Mouse (Mus musculus) ES-E14 (cell line): ENCODE measurements around the gene Map3k5. TPM values are rescaled to one million over a fixed set of nuclear protein-coding genes. Genes with fewer than 3 reads are reported as not detected.

Experiments used
- DNase-seq: peaks from one replicate; pipeline ENCODE4 v3.0.0-alpha.2; 2013; ENCODE audit warnings: low read depth, low spot score
- H3K27ac ChIP-seq: 2 replicates; pipeline ENCODE4 v1.5.1; 2012; ENCODE audit warnings: low read depth, mild to moderate bottlenecking, low read length, moderate library complexity, mixed read lengths; ENCODE audit not compliant: poor library complexity, insufficient read depth, severe bottlenecking
- H3K36me3 ChIP-seq: 2 replicates; pipeline ENCODE4 v1.6.1; 2012; ENCODE audit warnings: mild to moderate bottlenecking, low read length, moderate library complexity, mixed read lengths; ENCODE audit not compliant: control insufficient read depth, poor library complexity, insufficient read depth, severe bottlenecking
- H3K4me1 ChIP-seq, 2 experiments: fragments of 150-350 bp in 1 of 2; sonication (generic) in 1 of 2; 2 replicates each; pipeline ENCODE4 v1.6.1; 2012; ENCODE audit warnings: low read length in 2 of 2, mild to moderate bottlenecking in 1 of 2, mixed read lengths in 1 of 2; ENCODE audit not compliant: control insufficient read depth in 2 of 2, insufficient read depth in 2 of 2, poor library complexity in 1 of 2
- H3K4me3 ChIP-seq, 2 experiments: fragments of 150-350 bp in 1 of 2; sonication (generic) in 1 of 2; 2 replicates each; pipeline ENCODE4 v1.5.1; 2012; ENCODE audit warnings: low read length in 2 of 2, low read depth in 1 of 2, mild to moderate bottlenecking in 1 of 2, mixed read lengths in 1 of 2; ENCODE audit not compliant: insufficient read depth in 1 of 2, poor library complexity in 1 of 2, severe bottlenecking in 1 of 2
- H3K9ac ChIP-seq: 2 replicates; pipeline ENCODE4 v1.6.1; 2012; ENCODE audit warnings: low read depth, mild to moderate bottlenecking, low read length, mixed read lengths; ENCODE audit not compliant: poor library complexity, insufficient read depth, severe bottlenecking
- H3K9me3 ChIP-seq: fragments of 150-350 bp; sonication (generic); 2 replicates; pipeline ENCODE4 v1.6.1; 2012; ENCODE audit warnings: low read depth, mild to moderate bottlenecking, low read length; ENCODE audit not compliant: control insufficient read depth, insufficient read depth
- CHD2 ChIP-seq: IDR thresholded peaks from 2 replicates; pipeline ENCODE4 v1.6.1; 2014; ENCODE audit warnings: mild to moderate bottlenecking, low read depth, low read length, inconsistent platforms
- HCFC1 ChIP-seq: IDR thresholded peaks from 2 replicates; pipeline ENCODE4 v1.6.1; 2012; ENCODE audit warnings: low read length, inconsistent platforms, borderline replicate concordance; ENCODE audit not compliant: insufficient read depth
- MAFK ChIP-seq: IDR thresholded peaks from 2 replicates; pipeline ENCODE4 v1.6.1; 2014; ENCODE audit warnings: mild to moderate bottlenecking, low read depth, low read length, inconsistent platforms; ENCODE audit not compliant: insufficient read depth
- ZC3H11A ChIP-seq: IDR thresholded peaks from 2 replicates; pipeline ENCODE4 v1.6.1; 2012; ENCODE audit warnings: low read depth, mild to moderate bottlenecking, inconsistent platforms, low read length, borderline replicate concordance
- ZNF384 ChIP-seq: IDR thresholded peaks from 2 replicates; pipeline ENCODE4 v1.6.1; 2012; ENCODE audit warnings: low read depth, low read length, inconsistent platforms
- in situ Hi-C, 2 experiments: fragments of 600-800 bp; cut with MboI; formaldehyde crosslinking; loops; one replicate each; pipeline ENCODE4 v1.15.1; 2025; ENCODE audit warnings: low sequenced_read_pairs in 2 of 2, inconsistent platforms in 1 of 2; ENCODE audit not compliant: unreplicated experiment in 2 of 2
- total RNA-seq: library from RNA; depleted of rRNA; stranded (reverse); fragments of 300-350 nt; gene quantifications from 2 replicates; pipeline ENCODE4 v1.2.3, GENCODE M21; 2012

Gene Map3k5
- total RNA-seq, 1 experiment = 4.7 TPM

GRCm38 (mm10) chr10:20066069-20066665, 131.9 kb downstream of the Map3k5 start:
- H3K36me3 ChIP-seq = no peaks in the 10 kb centered on the region

GRCm38 (mm10) chr10:20069771-20070460, 135.6 kb downstream of the Map3k5 start:
- Histone ChIP-seq H3K4me1 (peaks cover 0 to 2% of the 10 kb centered on the region in 2 experiments; a peak in 1 of 4 replicates), H3K9me3 (no peaks in the 10 kb centered on the region), H3K4me3 (no peak overlapping the region), H3K36me3 (no peaks in the 10 kb centered on the region), H3K9ac (no peak overlapping the region), H3K27ac (no peak overlapping the region)
- TF ChIP-seq HCFC1 = no peak
- TF ChIP-seq ZC3H11A = no peak
- no peak for TF ChIP-seq ZNF384
- TF ChIP-seq CHD2 = no peak
- no peak for TF ChIP-seq MAFK
- no peak for DNase-seq
- in situ Hi-C loops = loop anchor here in 1 of 2 experiments (25.0 kb wide), 1 partner anchor 358 kb away; the partner anchor contains the start of gene Il20ra

More at GRCm38 (mm10) chr10:20066069-20066665, 131.9 kb downstream of the Map3k5 start:
- Histone ChIP-seq H3K4me1 (no peaks in the 10 kb centered on the region), H3K27ac (no peak overlapping the region), H3K9ac (no peak overlapping the region), H3K4me3 (no peak overlapping the region), H3K9me3 (no peaks in the 10 kb centered on the region)
- DNase-seq = no peak
- in situ Hi-C loops = loop anchor here in 1 of 2 experiments (25.0 kb wide), 1 partner anchor 354 kb away; the partner anchor contains the start of gene Il20ra
- TF ChIP-seq HCFC1 (no peak), ZC3H11A (no peak), CHD2 (no peak), MAFK (no peak), ZNF384 (no peak)

- Histone ChIP-seq H3K27ac (no peak overlapping the region), H3K9me3 (no peaks in the 10 kb centered on the region), H3K36me3 (no peaks in the 10 kb centered on the region), H3K4me1 (peaks cover 0 to 2% of the 10 kb centered on the region in 2 experiments; a peak in 1 of 4 replicates), H3K4me3 (no peak overlapping the region), H3K9ac (no peak overlapping the region)
- in situ Hi-C loops = loop anchor here in 1 of 2 experiments (25.0 kb wide), 1 partner anchor 358 kb away; the partner anchor contains the start of gene Il20ra
- TF ChIP-seq ZNF384 (no peak), CHD2 (no peak), HCFC1 (no peak)
- no peak for DNase-seq
Measured at GRCm38 (mm10) chr10:20070576-20071109, 136.4 kb downstream of the Map3k5 start.

DNA sequence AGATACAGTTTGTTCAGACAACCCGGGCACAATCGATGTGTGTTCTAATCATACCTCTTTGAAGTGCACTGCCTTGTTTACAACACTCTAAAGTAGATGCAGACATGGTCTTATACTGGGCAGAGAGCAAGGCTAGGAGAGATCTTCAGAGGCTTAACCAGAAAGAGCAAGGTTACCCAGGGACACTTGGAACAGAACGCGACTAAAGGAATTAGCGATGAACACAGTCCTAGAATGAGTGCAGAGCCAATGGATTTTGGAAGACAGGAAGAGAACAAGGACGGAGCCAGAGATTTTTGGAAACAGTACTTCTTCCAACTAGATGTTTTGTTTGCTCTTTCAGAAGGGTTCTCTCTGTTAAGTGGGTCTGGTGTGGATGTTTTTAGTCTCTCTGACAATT, 137.4 kb downstream of the Map3k5 start:
- Histone ChIP-seq H3K36me3 (no peaks in the 10 kb centered on the region), H3K4me3 (no peak overlapping the region), H3K9me3 (no peaks in the 10 kb centered on the region), H3K4me1 (peaks cover 0 to 2% of the 10 kb centered on the region in 2 experiments; a peak in 1 of 4 replicates), H3K27ac (no peak overlapping the region), H3K9ac (no peak overlapping the region)
- no peak for DNase-seq
- in situ Hi-C loops = loop anchor here in 1 of 2 experiments (25.0 kb wide), 1 partner anchor 359 kb away; the partner anchor contains the start of gene Il20ra
- TF ChIP-seq ZNF384 = no peak
- no peak for TF ChIP-seq HCFC1
